Mouse (Mus musculus): ENCODE data around the gene Tmprss11e. TPM values are rescaled to one million over a fixed set of nuclear protein-coding genes. Genes with fewer than 3 reads are reported as not detected.

Gene Tmprss11e
- polyA plus RNA-seq, 1 experiment: not detected

DNA sequence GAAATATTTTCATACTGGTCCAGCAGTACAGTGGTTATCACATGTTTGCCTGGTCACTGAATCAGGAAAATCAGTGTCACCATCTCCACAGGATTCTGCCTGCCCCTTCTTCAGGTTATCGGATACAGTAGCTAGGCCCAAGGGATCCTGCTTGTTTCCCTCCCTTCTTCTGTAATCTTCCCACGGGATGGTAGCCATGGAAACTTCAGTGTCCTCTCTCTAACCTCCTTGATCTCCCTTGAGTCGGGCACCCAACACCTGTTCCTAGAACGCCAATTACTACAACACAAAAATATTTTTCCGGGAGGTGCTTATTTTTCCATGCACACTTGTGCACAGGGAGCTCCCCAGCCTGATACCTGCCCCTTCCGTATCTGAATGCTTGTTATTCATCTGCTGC is 17.0 kb downstream of the Tmprss11e start:
- Histone ChIP-seq H3K27me3 (replicated peaks; ENCODE audit: control insufficient read depth, insufficient read depth, low read length) (no peaks in the 10 kb centered on the region), H3K4me3 (ENCODE audit: insufficient read depth, low read depth, low read length) (no peak overlapping the region), H3K36me3 (ENCODE audit: control insufficient read depth, insufficient read depth, low read length) (no peaks in the 10 kb centered on the region), H3K4me1 (ENCODE audit: control insufficient read depth, insufficient read depth, low read length) (no peaks in the 10 kb centered on the region), H3K27ac (ENCODE audit: insufficient read depth, low read depth, low read length) (no peak overlapping the region)
- DNase-seq: no peak
- TF ChIP-seq CTCF (conservative IDR thresholded peaks at IDR 0.05; ENCODE audit: insufficient read depth, insufficient read length, low read depth, low read length) (no peak), POLR2A (IDR thresholded peaks at IDR 0.05; ENCODE audit: low read depth, low read length) (no peak)
- WGBS: 68% methylated on average over 6 of the region's 6 CpGs

DNA sequence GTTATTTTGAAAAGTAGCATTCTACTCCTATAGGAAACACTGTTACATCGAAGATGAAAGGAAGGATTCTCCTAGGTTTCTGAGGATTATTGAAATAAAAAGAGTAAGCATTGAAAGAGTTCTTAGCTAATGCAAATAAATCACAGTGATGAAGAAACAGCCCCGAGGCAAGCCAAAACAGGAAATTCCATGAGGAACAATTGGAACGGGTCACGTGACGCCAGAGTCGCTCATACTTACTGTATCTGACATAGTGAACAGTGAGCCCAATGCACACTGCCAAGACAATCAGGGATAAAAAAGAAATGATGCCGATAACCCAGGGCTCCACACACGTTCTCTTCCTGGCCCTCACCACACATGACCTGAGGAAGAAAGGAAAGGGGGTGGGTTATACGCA is 18.6 kb downstream of the Tmprss11e start:
- no peaks in the 10 kb centered on the region for H3K36me3 ChIP-seq (ENCODE audit: control insufficient read depth, insufficient read depth, low read length)
- no peak overlapping the region for H3K27ac ChIP-seq (ENCODE audit: insufficient read depth, low read depth, low read length)
- no peaks in the 10 kb centered on the region for H3K27me3 ChIP-seq (replicated peaks; ENCODE audit: control insufficient read depth, insufficient read depth, low read length)
- 63% methylated on average over 9 of the region's 9 CpGs for WGBS
- TF ChIP-seq POLR2A (IDR thresholded peaks at IDR 0.05; ENCODE audit: low read depth, low read length) (no peak), CTCF (conservative IDR thresholded peaks at IDR 0.05; ENCODE audit: insufficient read depth, insufficient read length, low read depth, low read length) (no peak)
- H3K4me1 ChIP-seq (ENCODE audit: control insufficient read depth, insufficient read depth, low read length): no peaks in the 10 kb centered on the region
- no peak overlapping the region for H3K4me3 ChIP-seq (ENCODE audit: insufficient read depth, low read depth, low read length)
- DNase-seq: peak; percentile 8

GRCm38 (mm10) chr5:86725021-86725420 is 20.6 kb downstream of the Tmprss11e start:
- no peaks in the 10 kb centered on the region for H3K36me3 ChIP-seq (ENCODE audit: control insufficient read depth, insufficient read depth, low read length)
- H3K4me1 ChIP-seq (ENCODE audit: control insufficient read depth, insufficient read depth, low read length): no peaks in the 10 kb centered on the region
- no peak for TF ChIP-seq POLR2A (IDR thresholded peaks at IDR 0.05; ENCODE audit: low read depth, low read length)
- no peak for TF ChIP-seq CTCF (conservative IDR thresholded peaks at IDR 0.05; ENCODE audit: insufficient read depth, insufficient read length, low read depth, low read length)
- no peak overlapping the region for H3K27ac ChIP-seq (ENCODE audit: insufficient read depth, low read depth, low read length)
- no peak overlapping the region for H3K4me3 ChIP-seq (ENCODE audit: insufficient read depth, low read depth, low read length)
- DNase-seq: no peak
- no peaks in the 10 kb centered on the region for H3K27me3 ChIP-seq (replicated peaks; ENCODE audit: control insufficient read depth, insufficient read depth, low read length)

DNA sequence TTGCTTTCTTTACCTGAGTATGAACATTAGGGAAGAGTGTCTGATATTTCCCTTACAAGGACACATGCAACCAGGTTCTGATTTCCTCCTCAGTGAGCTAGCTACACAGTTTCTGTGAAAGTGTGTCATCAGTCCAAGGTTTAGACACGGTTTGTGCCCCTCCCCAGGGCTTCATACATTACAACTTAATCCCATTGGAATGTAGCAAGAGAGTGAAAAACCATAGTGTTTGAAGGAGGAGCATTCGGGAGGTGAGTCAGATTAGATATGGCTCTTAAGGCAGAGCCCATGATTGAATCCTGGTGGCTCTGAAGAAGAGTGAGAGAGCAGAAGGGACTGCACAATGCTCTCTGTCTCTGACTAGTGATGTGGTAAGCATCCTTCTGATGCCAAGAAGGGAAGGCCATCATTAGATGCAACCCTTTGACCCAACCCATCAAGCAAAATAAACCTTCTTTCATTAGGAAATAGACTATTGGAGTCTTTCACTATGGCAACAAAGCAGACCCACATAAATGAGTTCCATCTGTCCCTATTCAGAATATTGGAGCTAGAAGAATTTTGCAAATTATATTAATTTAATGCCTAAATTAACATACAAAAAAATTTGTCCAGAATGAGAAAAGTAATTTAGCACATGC is 22.7 kb downstream of the Tmprss11e start:
- WGBS: 68% methylated on average over 2 of the region's 2 CpGs
- no peak for TF ChIP-seq CTCF (conservative IDR thresholded peaks at IDR 0.05; ENCODE audit: insufficient read depth, insufficient read length, low read depth, low read length)
- TF ChIP-seq POLR2A (IDR thresholded peaks at IDR 0.05; ENCODE audit: low read depth, low read length): no peak
- no peaks in the 10 kb centered on the region for H3K4me1 ChIP-seq (ENCODE audit: control insufficient read depth, insufficient read depth, low read length)
- no peaks in the 10 kb centered on the region for H3K36me3 ChIP-seq (ENCODE audit: control insufficient read depth, insufficient read depth, low read length)
- H3K27ac ChIP-seq (ENCODE audit: insufficient read depth, low read depth, low read length): no peak overlapping the region
- H3K4me3 ChIP-seq (ENCODE audit: insufficient read depth, low read depth, low read length): no peak overlapping the region
- no peaks in the 10 kb centered on the region for H3K27me3 ChIP-seq (replicated peaks; ENCODE audit: control insufficient read depth, insufficient read depth, low read length)
- no peak for DNase-seq

DNA sequence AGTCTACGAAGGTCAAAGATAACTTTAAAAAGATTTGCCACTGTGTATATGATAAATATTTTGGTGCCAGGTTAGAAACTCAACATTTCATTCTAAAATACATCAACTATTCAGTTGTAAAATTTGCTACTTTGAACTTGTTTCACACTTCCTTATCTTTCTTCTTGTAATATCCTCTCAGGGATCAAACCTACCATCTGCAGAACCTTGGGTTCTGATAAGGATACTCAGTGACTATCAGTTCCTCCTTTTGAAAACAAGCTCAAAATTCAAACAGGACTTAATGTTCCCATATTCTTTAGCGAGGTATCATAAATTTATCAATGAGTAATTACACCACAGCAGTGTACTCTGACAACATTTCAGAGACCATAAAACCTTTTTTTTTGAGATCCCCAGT is 30.6 kb downstream of the Tmprss11e start:
- TF ChIP-seq CTCF (conservative IDR thresholded peaks at IDR 0.05; ENCODE audit: insufficient read depth, insufficient read length, low read depth, low read length) (no peak), POLR2A (IDR thresholded peaks at IDR 0.05; ENCODE audit: low read depth, low read length) (no peak)

DNA sequence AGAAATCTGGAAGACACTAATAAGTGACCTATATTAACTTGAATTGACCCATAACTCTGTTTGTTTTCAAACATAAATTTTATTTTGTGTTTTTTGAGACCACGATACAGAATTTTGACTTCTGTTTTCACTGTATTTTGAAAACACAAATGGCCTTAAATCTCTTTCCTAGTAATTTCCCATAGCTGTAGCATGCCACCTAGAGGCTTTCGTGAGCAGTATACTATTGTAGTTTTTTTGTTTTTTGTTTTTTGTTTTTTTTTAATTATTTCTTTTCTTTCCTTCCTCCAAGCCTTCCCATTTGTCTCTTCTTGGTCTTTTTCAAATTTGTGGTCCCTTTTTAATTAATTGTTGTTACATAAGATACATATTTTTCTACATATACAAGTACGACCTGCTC is 40.7 kb downstream of the Tmprss11e start:
- no peak for DNase-seq
- H3K27ac ChIP-seq (ENCODE audit: insufficient read depth, low read depth, low read length): no peak overlapping the region
- H3K4me3 ChIP-seq (ENCODE audit: insufficient read depth, low read depth, low read length): no peak overlapping the region

More for the DNA sequence above, 30.6 kb downstream of the Tmprss11e start:
- no peaks in the 10 kb centered on the region for H3K36me3 ChIP-seq (ENCODE audit: control insufficient read depth, insufficient read depth, low read length)
- no peaks in the 10 kb centered on the region for H3K27me3 ChIP-seq (replicated peaks; ENCODE audit: control insufficient read depth, insufficient read depth, low read length)
- WGBS: 84% methylated on average over 2 of the region's 2 CpGs
- H3K4me1 ChIP-seq (ENCODE audit: control insufficient read depth, insufficient read depth, low read length): no peaks in the 10 kb centered on the region
- H3K4me3 ChIP-seq (ENCODE audit: insufficient read depth, low read depth, low read length): no peak overlapping the region
- no peak overlapping the region for H3K27ac ChIP-seq (ENCODE audit: insufficient read depth, low read depth, low read length)
- DNase-seq: no peak

DNA sequence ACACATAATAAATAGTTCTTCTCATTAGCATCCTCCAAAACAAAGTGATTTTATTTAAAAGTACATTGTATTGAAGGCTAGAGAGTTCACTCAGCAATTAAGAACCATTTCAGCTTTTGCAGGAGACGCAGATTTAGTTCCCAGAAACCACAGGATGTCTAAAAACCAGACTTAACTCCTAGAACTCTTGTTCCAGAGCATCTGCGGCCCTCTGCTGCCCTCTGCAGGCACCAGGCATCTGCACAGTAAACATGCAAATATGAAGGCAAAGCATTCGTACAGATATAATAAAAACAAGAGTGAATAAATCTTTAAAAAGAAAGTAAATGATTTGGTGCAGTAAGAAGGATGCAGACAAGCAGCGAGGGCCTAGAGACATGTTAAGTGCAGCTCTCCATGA is 60.9 kb downstream of the Tmprss11e start:
- no peak for TF ChIP-seq POLR2A (IDR thresholded peaks at IDR 0.05; ENCODE audit: low read depth, low read length)
- TF ChIP-seq CTCF (conservative IDR thresholded peaks at IDR 0.05; ENCODE audit: insufficient read depth, insufficient read length, low read depth, low read length): peak; percentile 76
- Histone ChIP-seq H3K27ac (ENCODE audit: insufficient read depth, low read depth, low read length) (no peak overlapping the region), H3K4me3 (ENCODE audit: insufficient read depth, low read depth, low read length) (no peak overlapping the region), H3K36me3 (ENCODE audit: control insufficient read depth, insufficient read depth, low read length) (no peaks in the 10 kb centered on the region), H3K4me1 (ENCODE audit: control insufficient read depth, insufficient read depth, low read length) (no peaks in the 10 kb centered on the region), H3K27me3 (replicated peaks; ENCODE audit: control insufficient read depth, insufficient read depth, low read length) (no peaks in the 10 kb centered on the region)
- 48% methylated on average over 4 of the region's 4 CpGs for WGBS
- DNase-seq: peak; percentile 52

More for the DNA sequence above, 40.7 kb downstream of the Tmprss11e start:
- no peaks in the 10 kb centered on the region for H3K27me3 ChIP-seq (replicated peaks; ENCODE audit: control insufficient read depth, insufficient read depth, low read length)
- no peak for TF ChIP-seq POLR2A (IDR thresholded peaks at IDR 0.05; ENCODE audit: low read depth, low read length)
- TF ChIP-seq CTCF (conservative IDR thresholded peaks at IDR 0.05; ENCODE audit: insufficient read depth, insufficient read length, low read depth, low read length): no peak
- H3K36me3 ChIP-seq (ENCODE audit: control insufficient read depth, insufficient read depth, low read length): no peaks in the 10 kb centered on the region
- H3K4me1 ChIP-seq (ENCODE audit: control insufficient read depth, insufficient read depth, low read length): no peaks in the 10 kb centered on the region
- WGBS: 77% methylated on average over 3 of the region's 3 CpGs
